Mouse (Mus musculus): ENCODE data around the gene Ear2.
A peak's percentile ranks its signal among the peaks of the same experiment; 100 is the strongest.
"Not testable (repeated sequence)": the region's sequence is repeated elsewhere in the genome, so short reads cannot be mapped to it uniquely, and the experiment has no call there.

The Ear2 gene

GRCm38 (mm10) chr14:44102354-44102753 is at the start of gene Ear2:
Gene Ear2, plus strand, starts transcription at chr14:44102654.
- not testable (repeated sequence) for DNase-seq (ENCODE audit: low spot score in 2 of 2)

GRCm38 (mm10) chr14:44067879-44068278 is 34.6 kb upstream of the Ear2 start:
- DNase-seq (ENCODE audit: low spot score in 2 of 2): peak; percentile 15 to 26

- not testable (repeated sequence) for DNase-seq (ENCODE audit: low spot score in 2 of 2)
Measured at GRCm38 (mm10) chr14:44070595-44070994, 31.9 kb upstream of the Ear2 start.

GRCm38 (mm10) chr14:44077785-44078341 is 24.6 kb upstream of the Ear2 start:
- DNase-seq (ENCODE audit: low spot score in 2 of 2): not testable (repeated sequence)

- DNase-seq (ENCODE audit: low spot score in 2 of 2): not testable (repeated sequence)
Measured at GRCm38 (mm10) chr14:44086588-44086987, 15.9 kb upstream of the Ear2 start.

- DNase-seq (ENCODE audit: low spot score in 2 of 2): not testable (repeated sequence)
Measured at GRCm38 (mm10) chr14:44087535-44087934, 14.9 kb upstream of the Ear2 start.

GRCm38 (mm10) chr14:44091524-44091923 is 10.9 kb upstream of the Ear2 start:
- DNase-seq (ENCODE audit: low spot score in 2 of 2): not testable (repeated sequence)

GRCm38 (mm10) chr14:44094445-44094844 is 8.0 kb upstream of the Ear2 start:
- not testable (repeated sequence) for DNase-seq (ENCODE audit: low spot score in 2 of 2)

GRCm38 (mm10) chr14:44100030-44100429 is 2.4 kb upstream of the Ear2 start:
- not testable (repeated sequence) for DNase-seq (ENCODE audit: low spot score in 2 of 2)

- DNase-seq (ENCODE audit: low spot score in 2 of 2): no peak
Measured at GRCm38 (mm10) chr14:44110981-44111380, 8.5 kb downstream of the Ear2 start.

- not testable (repeated sequence) for DNase-seq (ENCODE audit: low spot score in 2 of 2)
Measured at GRCm38 (mm10) chr14:44123551-44123950, 21.1 kb downstream of the Ear2 start, which contains the start of gene Gm3327. Gene Gm3327, plus strand, starts transcription at chr14:44123851.

Measured in right cerebral cortex, adult 2 months (tissue).